Mouse (Mus musculus) adipocyte (in vitro differentiated cells): ENCODE measurements around the gene Cenpx.
"Not testable (repeated sequence)": the region's sequence is repeated elsewhere in the genome, so short reads cannot be mapped to it uniquely, and the experiment has no call there.

Experiments used
- DNase-seq: peaks from one replicate; pipeline ENCODE4 v3.0.0-alpha.2; 2016; ENCODE audit warnings: low spot score

Cenpx gene

GRCm38 (mm10) chr11:120695641-120696040, 17.9 kb downstream of the Cenpx start:
- DNase-seq: no peak

GRCm38 (mm10) chr11:120695184-120695583, 18.4 kb downstream of the Cenpx start:
- no peak for DNase-seq

- DNase-seq: no peak
Measured at GRCm38 (mm10) chr11:120693461-120693860, 20.1 kb downstream of the Cenpx start.

GRCm38 (mm10) chr11:120692471-120693011, 21.0 kb downstream of the Cenpx start:
- peak; percentile 39 for DNase-seq

- DNase-seq: no peak
Measured at GRCm38 (mm10) chr11:120689365-120689764, 24.2 kb downstream of the Cenpx start.

GRCm38 (mm10) chr11:120686650-120687272, 26.8 kb downstream of the Cenpx start:
- DNase-seq: no peak

- no peak for DNase-seq
Measured at GRCm38 (mm10) chr11:120684660-120685059, 28.9 kb downstream of the Cenpx start.

- no peak for DNase-seq
Measured at GRCm38 (mm10) chr11:120684086-120684485, 29.5 kb downstream of the Cenpx start.

GRCm38 (mm10) chr11:120683536-120683935, 30.0 kb downstream of the Cenpx start:
- DNase-seq: no peak

GRCm38 (mm10) chr11:120682683-120683082, 30.9 kb downstream of the Cenpx start:
- no peak for DNase-seq

- peak; percentile 53 for DNase-seq
Measured at GRCm38 (mm10) chr11:120679909-120680308, 33.6 kb downstream of the Cenpx start.

GRCm38 (mm10) chr11:120676951-120677350, 36.6 kb downstream of the Cenpx start:
- DNase-seq: no peak

- DNase-seq: not testable (repeated sequence)
Measured at GRCm38 (mm10) chr11:120675875-120676274, 37.7 kb downstream of the Cenpx start.

- DNase-seq: no peak
Measured at GRCm38 (mm10) chr11:120673594-120674122, 39.9 kb downstream of the Cenpx start.

GRCm38 (mm10) chr11:120672687-120673593, 40.6 kb downstream of the Cenpx start, which contains the start of gene Aspscr1:
Gene Aspscr1, plus strand, starts transcription at chr11:120672973.
- DNase-seq: peak; percentile 94

GRCm38 (mm10) chr11:120666617-120667016, 46.9 kb downstream of the Cenpx start:
- DNase-seq: peak; percentile 39

GRCm38 (mm10) chr11:120665406-120665805, 48.1 kb downstream of the Cenpx start:
- DNase-seq: no peak

GRCm38 (mm10) chr11:120663714-120664113, 49.8 kb downstream of the Cenpx start:
- DNase-seq: no peak

GRCm38 (mm10) chr11:120662759-120663158, 50.8 kb downstream of the Cenpx start:
- DNase-seq: no peak

GRCm38 (mm10) chr11:120661076-120661460, 52.5 kb downstream of the Cenpx start, which contains the start of gene Notum:
Gene Notum, minus strand, starts transcription at chr11:120661175.
- no peak for DNase-seq
